Mouse (Mus musculus) neural tube, embryonic 13.5 days (tissue): ENCODE results near the gene 5730596B20Rik. TPM values are rescaled to one million over a fixed set of nuclear protein-coding genes. Genes with fewer than 3 reads are reported as not detected.

Experiments used
- ATAC-seq: fragments of 200-750 bp; cut with Nextera tagmentation; 2 replicates; pipeline ENCODE4 v1.8.0; 2017; ENCODE audit warnings: low read depth, mild to moderate bottlenecking, moderate TSS enrichment, moderate library complexity
- H3K27ac ChIP-seq: fragments of 300-500 bp; sonication (generic); replicated peaks from 2 replicates; pipeline ENCODE4 v1.5.1; 2015; ENCODE audit warnings: moderate library complexity, mild to moderate bottlenecking, inconsistent platforms
- H3K27me3 ChIP-seq: fragments of 300-500 bp; sonication (generic); 2 replicates; pipeline ENCODE4 v1.6.1; 2015; ENCODE audit warnings: mild to moderate bottlenecking, inconsistent platforms
- H3K36me3 ChIP-seq: fragments of 300-500 bp; sonication (generic); 2 replicates; pipeline ENCODE4 v1.6.1; 2015; ENCODE audit warnings: mild to moderate bottlenecking, inconsistent platforms
- H3K4me1 ChIP-seq: fragments of 300-500 bp; sonication (generic); replicated peaks from 2 replicates; pipeline ENCODE4 v1.6.1; 2015; ENCODE audit warnings: inconsistent platforms
- H3K4me2 ChIP-seq: fragments of 300-500 bp; sonication (generic); 2 replicates; pipeline ENCODE4 v1.6.1; 2015; ENCODE audit warnings: inconsistent platforms, mild to moderate bottlenecking, moderate library complexity
- H3K4me3 ChIP-seq: fragments of 300-500 bp; sonication (generic); 2 replicates; pipeline ENCODE4 v1.5.1; 2015; ENCODE audit warnings: mild to moderate bottlenecking, inconsistent platforms
- H3K9ac ChIP-seq: fragments of 300-500 bp; sonication (generic); 2 replicates; pipeline ENCODE4 v1.6.1; 2015; ENCODE audit warnings: moderate library complexity, mild to moderate bottlenecking, inconsistent platforms
- H3K9me3 ChIP-seq: fragments of 300-500 bp; sonication (generic); 2 replicates; pipeline ENCODE4 v1.6.1; 2016; ENCODE audit warnings: inconsistent platforms
- WGBS: fragments of 180-500 bp; shearing (Covaris S2); methylation state at CpG from one replicate; pipeline ENCODE4 v1.1.7; 2015; 5-methylcytosine and 5-hydroxymethylcytosine counted together
- polyA plus RNA-seq: library from polyadenylated mRNA; unstranded; fragments of >200 nt; fragmentation: Nextera tagmentation; extraction: Ambion mirVana; gene quantifications from 2 replicates; pipeline ENCODE4 v1.2.1, GENCODE M21; 2015

5730596B20Rik gene
- polyA plus RNA-seq, 1 experiment from 2014 or later: 3.5 TPM

DNA sequence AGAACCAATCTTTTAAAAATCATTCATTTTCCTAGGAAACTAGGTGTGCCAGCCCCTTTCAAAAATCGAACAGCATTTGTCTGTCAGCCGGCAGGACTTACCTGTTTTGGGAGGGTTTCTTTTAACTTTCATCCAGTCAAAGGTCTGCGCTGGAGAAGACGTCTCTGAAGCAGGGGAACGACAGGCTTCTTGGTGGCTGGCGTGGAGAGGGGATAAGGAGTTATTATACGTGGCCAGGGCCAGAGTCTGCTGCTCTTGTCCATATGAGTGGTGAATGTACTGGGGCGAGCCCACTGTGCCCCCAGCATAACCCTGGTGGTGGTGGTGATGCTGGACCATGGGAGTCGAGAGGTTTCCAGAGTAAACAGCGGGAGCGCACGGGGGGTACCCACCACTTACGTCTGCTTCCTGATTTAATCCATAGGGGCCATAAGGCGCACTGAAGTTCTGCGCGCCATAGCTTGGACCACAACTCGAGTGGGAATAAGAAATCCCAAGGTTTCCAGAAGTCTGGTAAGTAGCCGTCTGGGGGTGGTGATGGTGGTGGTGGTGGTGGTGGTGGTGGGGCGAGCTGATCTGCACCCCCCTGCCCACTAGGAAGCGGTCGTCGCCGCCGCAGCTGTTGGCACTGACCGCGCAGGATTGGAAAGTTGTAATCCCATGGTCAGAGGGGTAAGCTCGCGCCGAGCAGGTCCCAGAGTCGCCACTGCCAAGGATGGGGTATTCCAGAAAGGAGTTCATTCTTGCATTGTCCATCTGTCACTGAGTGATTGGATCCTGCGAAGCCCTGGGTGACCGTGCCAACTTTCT, 19.6 kb upstream of the 5730596B20Rik start:
- peaks cover 83% of the 10 kb centered on the region for H3K4me1 ChIP-seq
- peak overlapping the region; percentile 68 for H3K27ac ChIP-seq
- H3K9ac ChIP-seq: peak overlapping the region; percentile 92

DNA sequence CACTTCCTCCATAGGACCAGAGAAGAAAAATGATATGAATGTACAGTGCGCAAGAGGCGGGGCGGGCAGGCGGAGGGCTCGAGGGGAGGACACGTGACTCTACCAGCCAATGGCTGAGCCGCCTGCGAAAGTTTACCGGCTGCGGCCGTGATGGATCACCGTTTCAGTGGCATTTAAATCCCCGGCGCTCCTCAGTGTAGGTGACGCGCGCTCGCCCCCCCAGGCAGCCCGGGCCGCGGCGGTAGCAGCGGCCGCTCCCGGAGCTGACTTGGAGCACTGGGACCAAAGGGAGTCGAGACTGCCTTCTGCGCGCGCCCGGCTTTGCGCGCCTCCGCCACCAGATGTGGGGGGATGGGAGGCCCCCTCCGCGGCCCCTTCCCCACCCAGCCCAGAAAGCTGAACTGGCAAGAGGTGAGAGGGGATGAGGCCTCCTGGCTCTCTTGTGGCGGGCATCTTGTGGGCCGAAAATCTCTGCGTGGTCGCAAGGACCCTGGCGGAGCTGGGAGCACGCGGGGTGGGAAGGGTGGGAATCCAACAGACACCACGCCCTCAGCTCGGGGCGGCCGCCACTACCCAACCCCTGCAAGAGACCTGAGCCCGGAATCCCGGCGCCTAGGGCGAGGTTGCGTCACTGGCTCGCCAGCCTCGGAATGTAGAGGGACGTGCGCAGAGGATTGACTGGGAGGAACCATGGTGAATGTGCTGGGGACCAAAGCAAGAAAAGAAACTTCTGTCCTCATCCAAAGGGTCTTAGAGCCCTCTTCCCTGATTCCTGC, 18.8 kb upstream of the 5730596B20Rik start, which contains the start of gene Hoxa1:
TSS of gene Hoxa1 (minus strand) at position 42 of the 776 bp plus-strand sequence.
- peak within 1 kb of the TSS; percentile 89 for H3K4me3 ChIP-seq
- H3K9ac ChIP-seq: peak within 1 kb of the TSS; percentile 92
- WGBS: under 1% methylated on average over 50 of the region's 55 CpGs
- H3K27ac ChIP-seq: peak within 1 kb of the TSS; percentile 99
- H3K36me3 ChIP-seq: no peaks in the 10 kb centered on the region
- peaks cover 83% of the 10 kb centered on the region for H3K4me1 ChIP-seq
- H3K4me2 ChIP-seq: peak within 1 kb of the TSS; percentile 75
- peaks cover 15% of the 10 kb centered on the region for H3K27me3 ChIP-seq
- no peaks in the 10 kb centered on the region for H3K9me3 ChIP-seq
- peak; percentile 90 for ATAC-seq

More for the DNA sequence above, 19.6 kb upstream of the 5730596B20Rik start:
- Histone ChIP-seq H3K27me3 (peaks cover 20% of the 10 kb centered on the region), H3K9me3 (no peaks in the 10 kb centered on the region), H3K4me2 (peak overlapping the region; percentile 75), H3K36me3 (no peaks in the 10 kb centered on the region), H3K4me3 (peak overlapping the region; percentile 89)
- WGBS: 1% methylated on average over 32 of the region's 32 CpGs
- peak; percentile 33; the same call in 1 of the 2 replicates for ATAC-seq

DNA sequence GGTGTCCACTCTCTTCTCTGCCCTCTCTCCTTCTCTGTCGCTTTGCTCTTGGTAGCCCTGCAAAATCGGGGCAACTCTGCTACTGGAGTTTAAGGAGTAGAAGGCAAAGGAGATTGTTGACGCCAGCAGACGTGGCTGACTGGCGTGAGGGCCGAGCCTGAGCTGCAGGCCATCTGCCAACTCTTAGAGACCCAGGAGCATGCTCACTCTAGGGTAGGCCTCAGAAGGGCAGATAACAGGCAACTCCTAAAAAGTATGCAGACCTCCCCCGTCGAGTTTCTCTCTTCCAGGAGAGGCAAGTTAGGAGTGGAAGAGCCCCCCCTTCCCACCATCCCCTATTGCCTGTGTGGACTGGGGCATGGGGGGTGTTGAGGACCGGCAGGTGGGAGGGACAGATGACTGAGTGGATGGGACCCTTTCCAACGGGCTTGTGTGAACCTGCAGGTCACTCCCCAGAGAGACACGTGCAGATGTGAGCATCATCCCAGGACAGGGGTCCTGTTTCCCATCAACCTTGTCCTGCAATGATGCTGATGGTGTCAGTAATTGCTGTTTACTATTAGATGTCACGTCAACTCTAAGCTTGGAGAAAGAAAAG, 18.0 kb upstream of the 5730596B20Rik start:
- Histone ChIP-seq H3K9me3 (no peaks in the 10 kb centered on the region), H3K27ac (peak overlapping the region; percentile 99), H3K4me1 (peaks cover 84% of the 10 kb centered on the region), H3K9ac (peak overlapping the region; percentile 92), H3K36me3 (no peaks in the 10 kb centered on the region), H3K4me3 (peak overlapping the region; percentile 89), H3K4me2 (peak overlapping the region; percentile 75), H3K27me3 (peaks cover 15% of the 10 kb centered on the region)
- 1% methylated on average over 12 of the region's 12 CpGs for WGBS
- ATAC-seq: no peak

DNA sequence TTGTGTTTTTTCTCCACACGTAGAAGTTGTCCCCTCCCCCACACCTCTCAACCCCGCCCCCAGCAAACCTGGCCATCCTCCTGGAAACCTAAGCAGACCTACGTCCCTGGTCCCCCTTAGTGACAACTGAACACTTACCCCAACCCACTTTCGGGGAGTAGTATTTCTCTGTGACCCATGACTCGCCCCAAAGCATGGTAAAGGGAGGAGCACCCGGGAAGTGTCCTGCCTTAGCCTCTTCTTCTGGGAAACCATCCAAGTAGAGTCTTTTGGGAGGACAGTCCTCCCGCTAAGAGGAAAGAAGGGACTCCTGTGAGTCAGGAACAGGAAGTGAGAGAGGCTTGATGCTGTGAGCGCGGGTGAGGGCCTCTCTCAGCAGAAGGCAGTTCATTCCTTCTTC, 17.3 kb upstream of the 5730596B20Rik start:
- Histone ChIP-seq H3K4me2 (peak overlapping the region; percentile 75), H3K4me3 (peak overlapping the region; percentile 89)

DNA sequence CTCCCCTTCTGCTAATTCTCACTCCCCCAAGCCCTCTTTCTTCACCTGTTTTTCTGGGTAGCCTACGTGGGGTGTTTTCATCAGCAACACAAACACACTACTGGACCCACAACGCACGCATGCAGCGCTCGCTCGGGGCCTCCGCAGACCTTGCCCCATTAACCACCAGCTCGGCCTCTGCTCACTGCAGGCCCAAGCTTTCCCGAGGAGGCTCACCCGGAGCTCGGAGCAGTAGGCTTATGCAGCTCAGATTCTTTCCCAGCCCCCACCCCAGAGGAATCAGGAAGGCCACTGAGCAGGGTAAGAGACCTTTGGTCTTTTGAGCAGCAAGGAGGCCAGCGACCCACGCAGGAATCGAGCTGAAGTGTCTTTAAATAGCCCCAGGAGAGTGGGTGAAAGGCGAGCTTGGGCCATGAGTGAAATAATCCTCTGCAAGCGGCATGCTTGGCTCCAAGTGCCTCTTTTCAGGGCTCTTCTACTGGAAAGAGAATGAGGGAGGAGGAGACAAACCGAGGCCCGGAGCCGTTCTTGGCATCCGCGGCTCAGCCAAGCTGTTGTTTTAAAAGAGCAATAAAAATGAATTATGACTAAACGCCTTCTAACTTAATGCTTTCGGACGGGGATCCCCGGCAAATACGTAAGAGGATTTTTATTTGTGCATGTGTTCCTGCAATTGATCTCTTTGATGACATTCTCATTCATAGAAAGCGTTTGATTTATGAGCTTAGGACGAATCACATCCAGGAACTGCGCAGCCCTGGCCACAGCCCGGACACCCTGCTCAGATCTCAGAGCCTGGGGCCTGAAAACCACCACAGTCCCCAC, 16.6 kb upstream of the 5730596B20Rik start:
- Histone ChIP-seq H3K36me3 (no peaks in the 10 kb centered on the region), H3K4me2 (peak overlapping the region; percentile 75), H3K4me3 (peak overlapping the region; percentile 89), H3K27me3 (peaks cover 11% of the 10 kb centered on the region; the same call in 1 of the 2 replicates), H3K9me3 (no peaks in the 10 kb centered on the region), H3K9ac (peak overlapping the region; percentile 92), H3K27ac (peak overlapping the region; percentile 99), H3K4me1 (peaks cover 91% of the 10 kb centered on the region)
- WGBS: under 1% methylated on average over 30 of the region's 30 CpGs
- 0 out of 2 replicates have a peak, but pooled peaks have one; percentile 29 for ATAC-seq

More for the DNA sequence above, 17.3 kb upstream of the 5730596B20Rik start:
- H3K36me3 ChIP-seq: no peaks in the 10 kb centered on the region
- H3K9ac ChIP-seq: peak overlapping the region; percentile 92
- ATAC-seq: no peak
- peaks cover 85% of the 10 kb centered on the region for H3K4me1 ChIP-seq
- WGBS: 5% methylated on average over 9 of the region's 9 CpGs
- peaks cover 15% of the 10 kb centered on the region for H3K27me3 ChIP-seq
- no peaks in the 10 kb centered on the region for H3K9me3 ChIP-seq
- H3K27ac ChIP-seq: peak overlapping the region; percentile 99

DNA sequence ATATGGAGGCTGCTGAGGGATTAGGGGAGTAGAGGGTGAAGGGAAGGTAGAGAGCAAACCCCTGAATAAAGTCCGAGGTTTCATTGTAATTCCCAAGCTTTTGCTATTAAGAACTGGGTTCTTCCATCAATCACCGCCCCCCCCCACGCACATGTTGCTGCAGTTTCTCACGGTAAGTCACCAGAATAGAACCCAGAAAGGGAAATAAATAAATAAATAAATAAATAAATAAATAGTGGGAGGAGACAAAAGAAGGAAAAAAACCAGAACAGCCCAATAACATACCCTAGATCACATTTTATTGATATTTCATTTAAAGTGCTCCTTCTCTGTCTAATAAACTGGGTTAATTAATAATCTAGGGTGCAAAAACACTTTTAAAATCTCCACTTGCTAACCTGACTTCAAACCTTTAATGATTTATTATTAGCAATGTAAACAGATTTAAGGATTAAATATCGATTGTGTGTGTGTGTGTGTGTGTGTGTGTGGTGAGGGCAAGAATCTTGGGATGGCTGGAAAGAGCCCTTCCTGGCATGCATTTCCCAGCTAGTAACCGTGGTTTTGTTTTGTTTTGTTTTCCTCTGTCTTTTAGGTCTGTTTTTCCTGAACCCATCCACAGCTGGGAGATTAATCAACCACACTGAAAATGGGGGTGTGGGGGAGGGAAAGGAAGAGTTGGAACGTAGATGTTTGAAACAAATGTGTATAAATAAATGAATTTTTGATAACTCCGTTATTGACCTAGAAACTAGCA, 15.8 kb upstream of the 5730596B20Rik start:
- Histone ChIP-seq H3K4me1 (peaks cover 91% of the 10 kb centered on the region), H3K27me3 (peaks cover 3% of the 10 kb centered on the region; the same call in 1 of the 2 replicates), H3K4me2 (peak overlapping the region; percentile 75), H3K36me3 (no peaks in the 10 kb centered on the region), H3K9me3 (no peaks in the 10 kb centered on the region), H3K27ac (peak overlapping the region; percentile 99), H3K9ac (peak overlapping the region; percentile 92), H3K4me3 (peak overlapping the region; percentile 89)
- no peak for ATAC-seq
- 4% methylated on average over 8 of the region's 8 CpGs for WGBS

DNA sequence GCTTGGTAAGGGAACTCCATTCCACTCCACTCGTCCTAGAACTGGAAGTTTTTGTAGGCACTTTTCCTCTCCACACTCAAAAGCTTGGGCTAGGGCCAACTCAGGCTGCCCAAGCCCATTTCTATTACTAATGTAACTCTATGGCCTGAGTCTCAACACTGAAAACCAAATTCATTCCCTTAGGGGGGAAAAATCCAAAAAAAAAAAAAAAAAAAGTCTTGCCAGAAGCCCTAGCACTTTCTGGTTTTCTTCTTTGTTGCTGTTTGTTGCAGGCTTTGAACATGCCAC, 15.3 kb upstream of the 5730596B20Rik start:
- Histone ChIP-seq H3K27ac (peak overlapping the region; percentile 99), H3K4me2 (peak overlapping the region; percentile 75), H3K4me1 (peaks cover 91% of the 10 kb centered on the region), H3K36me3 (no peaks in the 10 kb centered on the region), H3K9ac (peak overlapping the region; percentile 92), H3K4me3 (peak overlapping the region; percentile 89), H3K9me3 (no peaks in the 10 kb centered on the region), H3K27me3 (no peaks in the 10 kb centered on the region)
- 12% methylated on average over 1 of the region's 1 CpGs for WGBS
- ATAC-seq: no peak

DNA sequence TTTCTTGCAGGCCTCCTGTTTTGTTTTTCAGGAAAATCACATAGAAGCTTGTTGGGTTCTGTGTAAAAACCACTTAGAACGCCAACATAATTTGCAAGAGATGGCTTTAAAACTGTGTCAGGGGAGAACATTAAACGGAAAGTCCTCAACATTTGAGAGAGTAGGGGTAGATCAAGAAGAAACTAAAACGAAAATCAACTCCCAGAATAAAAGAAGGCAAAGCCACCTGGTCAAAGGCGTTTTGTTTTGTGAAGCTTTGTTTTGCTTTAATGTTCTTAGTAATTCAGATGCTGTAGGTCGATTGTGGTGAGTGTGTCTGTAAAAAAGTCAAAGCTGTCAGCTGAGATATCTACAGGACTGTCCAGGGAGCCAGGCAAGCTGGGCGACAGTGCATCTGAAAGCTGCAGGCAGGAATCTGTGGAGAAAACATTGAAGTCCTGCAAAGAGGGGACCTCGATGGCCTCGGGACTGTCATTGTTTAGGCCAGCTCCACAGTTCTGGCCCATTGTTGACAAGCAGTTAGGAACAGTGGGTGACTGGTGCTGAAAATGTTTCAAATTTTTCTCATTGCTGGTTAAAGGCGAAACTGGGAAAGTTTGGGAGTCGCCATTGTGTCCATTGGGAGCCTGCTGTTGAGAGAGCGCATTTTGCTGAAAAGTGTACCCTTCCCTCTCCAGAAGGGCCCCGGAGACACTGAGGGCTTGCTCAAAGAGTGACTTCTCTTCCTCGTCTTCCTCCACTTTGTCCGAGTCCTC, 14.5 kb upstream of the 5730596B20Rik start:
- Histone ChIP-seq H3K9me3 (no peaks in the 10 kb centered on the region), H3K4me3 (peak overlapping the region; percentile 89), H3K4me2 (peak overlapping the region; percentile 75), H3K4me1 (peaks cover 91% of the 10 kb centered on the region), H3K27me3 (no peaks in the 10 kb centered on the region), H3K36me3 (no peaks in the 10 kb centered on the region), H3K27ac (peak overlapping the region; percentile 99), H3K9ac (peak overlapping the region; percentile 92)
- WGBS: 3% methylated on average over 14 of the region's 14 CpGs
- ATAC-seq: no peak

DNA sequence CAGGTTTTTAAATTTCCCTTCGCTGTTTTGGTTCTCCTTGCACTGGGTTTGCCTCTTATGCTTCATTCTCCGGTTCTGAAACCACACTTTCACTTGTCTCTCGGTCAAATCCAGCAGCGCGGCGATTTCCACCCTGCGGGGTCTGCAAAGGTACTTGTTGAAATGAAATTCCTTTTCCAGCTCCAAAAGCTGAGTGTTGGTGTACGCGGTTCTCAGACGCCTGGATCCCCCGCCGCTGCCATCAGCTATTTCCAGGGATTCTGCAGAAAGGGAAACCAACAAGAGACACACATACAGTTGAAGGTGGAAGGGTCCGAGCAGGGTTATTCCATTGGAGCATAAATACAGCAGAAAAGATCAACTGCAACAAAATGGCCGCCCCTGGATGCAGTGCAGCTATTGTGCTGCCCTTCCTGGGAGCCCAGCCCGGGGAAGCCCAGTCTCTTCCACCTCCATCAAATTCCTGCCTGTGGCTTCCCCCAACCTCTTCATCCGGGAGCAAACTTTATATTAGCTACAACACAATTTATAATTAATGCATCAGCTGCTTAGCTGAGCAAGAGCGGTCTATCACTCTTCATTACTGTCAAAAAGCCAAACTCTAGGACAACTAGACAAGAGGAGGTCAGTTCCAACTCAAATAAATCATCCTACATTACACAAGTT, 13.8 kb upstream of the 5730596B20Rik start:
- Histone ChIP-seq H3K36me3 (no peaks in the 10 kb centered on the region), H3K4me2 (peak overlapping the region; percentile 75), H3K9ac (peak overlapping the region; percentile 92), H3K27me3 (no peaks in the 10 kb centered on the region), H3K9me3 (no peaks in the 10 kb centered on the region), H3K4me3 (peak overlapping the region; percentile 89), H3K4me1 (peaks cover 95% of the 10 kb centered on the region), H3K27ac (peak overlapping the region; percentile 99)
- WGBS: 3% methylated on average over 17 of the region's 17 CpGs
- no peak for ATAC-seq

DNA sequence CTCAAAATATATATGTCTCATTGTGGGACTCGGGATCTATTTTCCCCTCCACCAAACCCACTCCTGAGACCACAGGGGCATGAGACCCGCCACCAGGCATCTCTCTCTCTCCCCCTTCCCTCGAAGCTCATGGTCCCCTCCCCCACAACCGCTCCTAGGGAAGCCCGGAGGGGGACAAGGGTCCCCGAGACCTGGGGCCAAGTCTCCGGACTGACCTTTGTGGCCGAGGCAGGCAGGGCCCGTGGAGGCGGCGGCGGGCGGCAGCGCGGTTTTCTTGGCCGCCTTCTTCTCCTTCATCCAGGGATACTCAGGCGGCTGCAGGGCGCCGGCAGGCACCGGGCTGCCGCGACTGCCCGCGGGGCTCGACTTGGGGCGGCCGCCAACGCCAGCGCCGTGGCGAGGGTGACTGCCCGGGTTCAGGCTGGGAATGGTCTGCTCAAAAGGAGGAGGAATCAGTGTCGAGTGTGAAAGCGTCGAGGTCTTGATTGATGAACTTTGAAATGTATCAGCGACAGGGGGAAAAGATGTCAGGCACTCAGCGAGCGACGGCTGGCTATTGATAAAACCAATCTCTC, 13.2 kb upstream of the 5730596B20Rik start:
- no peaks in the 10 kb centered on the region for H3K27me3 ChIP-seq
- H3K36me3 ChIP-seq: no peaks in the 10 kb centered on the region
- no peak for ATAC-seq
- H3K4me2 ChIP-seq: peak overlapping the region; percentile 75
- H3K4me1 ChIP-seq: peaks cover 98% of the 10 kb centered on the region
- under 1% methylated on average over 39 of the region's 39 CpGs for WGBS
- H3K9me3 ChIP-seq: no peaks in the 10 kb centered on the region
- peak overlapping the region; percentile 99 for H3K27ac ChIP-seq
- H3K9ac ChIP-seq: peak overlapping the region; percentile 92
- H3K4me3 ChIP-seq: peak overlapping the region; percentile 89
